Mouse (Mus musculus): ENCODE data around the gene Rab23. TPM values are rescaled to one million over a fixed set of nuclear protein-coding genes. Genes with fewer than 3 reads are reported as not detected.

The Rab23 gene
- 10 to 100 TPM; 14.1 to 16.1 TPM for polyA plus RNA-seq (2017; shearing (Covaris generic))

GRCm38 (mm10) chr1:33719733-33720225, at the start of gene Rab23:
Rab23 (plus strand) TSS chr1:33719887.

GRCm38 (mm10) chr1:33757491-33758041, 37.9 kb downstream of the Rab23 start, which contains the start of gene Bag2:
Bag2 (minus strand) TSS chr1:33757795.

Other genes starting within 250 kb of the Rab23 start
- 10 to 100 TPM; 11.5 to 12.0 TPM for gene Prim2, start 50.1 kb upstream of the Rab23 start, polyA plus RNA-seq (2017; shearing (Covaris generic))
- 1 to 10 TPM; 2.3 to 2.4 TPM for gene Bag2, start 37.9 kb downstream of the Rab23 start, polyA plus RNA-seq (2017; shearing (Covaris generic))
- 10 to 100 TPM; 25.7 to 30.8 TPM for gene Zfp451, start 94.7 kb downstream of the Rab23 start, polyA plus RNA-seq (2017; shearing (Covaris generic))
- gene Bend6, start 187.9 kb downstream of the Rab23 start, polyA plus RNA-seq (2017; shearing (Covaris generic)) = 1 to 10 TPM; 3.4 to 4.3 TPM
- 10 to 100 TPM; 11.5 to 21.5 TPM for gene Dst, start 188.3 kb downstream of the Rab23 start, polyA plus RNA-seq (2017; shearing (Covaris generic))

Measured in inflammation-experienced regulatory T-cells (primary cell).